Mouse (Mus musculus): ENCODE results near the gene Vmn2r2. TPM values are rescaled to one million over a fixed set of nuclear protein-coding genes. Genes with fewer than 3 reads are reported as not detected.

Gene Vmn2r2
- polyA plus RNA-seq (2012; rRNA removed; ENCODE audit: low replicate concordance): not detected in 2 replicates

DNA sequence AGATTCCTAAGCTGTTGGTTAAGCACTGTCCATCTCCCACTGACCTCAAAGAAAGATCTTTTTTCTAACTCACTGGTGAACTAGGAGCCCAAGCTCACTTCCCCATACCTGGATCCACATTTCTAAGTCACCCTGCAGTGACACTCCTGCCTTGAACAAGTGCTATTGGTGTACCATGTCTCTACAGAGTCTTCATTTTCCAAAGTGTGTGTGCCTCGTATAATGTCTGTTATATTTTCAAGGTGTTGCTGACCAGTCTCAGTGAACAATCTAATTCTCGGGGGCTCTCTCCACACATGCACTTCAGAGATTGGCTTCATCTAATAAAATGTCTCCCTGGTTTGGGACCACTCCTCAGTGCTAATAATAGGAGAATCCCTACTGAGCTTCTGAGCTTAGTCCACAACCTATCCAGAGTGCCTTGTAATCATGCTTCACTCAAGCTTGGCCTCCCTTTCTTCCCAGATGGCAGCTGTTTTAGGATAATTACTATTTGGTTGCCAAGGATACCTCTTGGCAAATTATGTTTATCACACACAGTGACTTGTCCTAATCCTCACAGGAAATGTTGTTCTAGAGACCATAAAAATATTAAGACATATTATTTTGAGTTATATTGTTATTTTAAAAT, at the start of gene Vmn2r2:
Gene Vmn2r2 (minus strand): TSS at position 51 of the 631 bp plus-strand sequence.

DNA sequence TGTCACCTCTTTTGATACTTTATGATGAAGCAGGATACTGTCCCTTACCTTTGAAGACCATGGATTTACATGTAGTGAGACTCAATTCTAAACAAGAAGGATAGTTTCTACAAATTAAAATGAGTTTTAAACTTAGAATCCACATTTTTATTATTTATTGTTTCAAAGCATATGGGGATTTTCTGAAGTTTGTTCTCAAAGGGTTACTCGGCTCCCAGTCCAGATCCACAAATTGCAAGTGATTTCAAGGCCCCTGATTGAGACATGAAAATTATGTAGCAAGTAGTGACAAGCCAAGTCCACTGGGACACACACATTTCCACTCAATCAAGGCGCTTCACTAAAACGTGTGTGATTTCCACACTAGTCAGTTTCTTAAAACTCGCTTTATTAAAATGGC, 60.5 kb downstream of the Vmn2r2 start, which contains the start of gene Vmn2r1:
Gene Vmn2r1 (plus strand): TSS at position 301 of the 400 bp plus-strand sequence.

Other genes with a start within 250 kb of the Vmn2r2 start
- 0.08 and 0.22 TPM in 2 replicates for gene Plch1, start 242.5 kb downstream of the Vmn2r2 start, polyA plus RNA-seq (2012; rRNA removed; ENCODE audit: low replicate concordance)
- gene E130311K13Rik, start 212.5 kb downstream of the Vmn2r2 start, polyA plus RNA-seq (2012; rRNA removed; ENCODE audit: low replicate concordance): 2.5 and 3.1 TPM in 2 replicates
- gene Slc33a1, start 177.2 kb downstream of the Vmn2r2 start, polyA plus RNA-seq (2012; rRNA removed; ENCODE audit: low replicate concordance): 14.6 and 22.4 TPM in 2 replicates
- gene Gmps, start 165.8 kb downstream of the Vmn2r2 start, polyA plus RNA-seq (2012; rRNA removed; ENCODE audit: low replicate concordance): 2.0 and 4.5 TPM in 2 replicates
- 0.05 and 0.06 TPM in 2 replicates for gene Vmn2r1, start 60.4 kb downstream of the Vmn2r2 start, polyA plus RNA-seq (2012; rRNA removed; ENCODE audit: low replicate concordance)
- gene Vmn2r3, start 147.8 kb upstream of the Vmn2r2 start, polyA plus RNA-seq (2012; rRNA removed; ENCODE audit: low replicate concordance): not detected in 2 replicates

Measured in mammary gland, adult 2 months (tissue).